Mouse (Mus musculus) brown adipose tissue, adult 24 weeks (tissue): ENCODE data around the gene Adrb1. TPM values are rescaled to one million over a fixed set of nuclear protein-coding genes. Genes with fewer than 3 reads are reported as not detected.

ENCODE experiments used
- H3K27ac ChIP-seq: fragments of 200-500 bp; replicated peaks from 2 replicates; pipeline ENCODE4 v1.5.1; 2012; ENCODE audit warnings: low read depth, mild to moderate bottlenecking, low read length
- H3K4me1 ChIP-seq: fragments of 200-500 bp; 2 replicates; pipeline ENCODE4 v1.6.1; 2012; ENCODE audit warnings: low read length, mixed read lengths; ENCODE audit not compliant: control insufficient read depth, insufficient read depth, insufficient read length
- H3K4me3 ChIP-seq: fragments of 200-500 bp; 2 replicates; pipeline ENCODE4 v1.5.1; 2012; ENCODE audit warnings: low read depth, mild to moderate bottlenecking, low read length, moderate library complexity; ENCODE audit not compliant: insufficient read depth
- polyA plus RNA-seq: library from polyadenylated mRNA; stranded (reverse); fragments of >200 nt; gene quantifications from 2 replicates; pipeline ENCODE4 v1.2.4, GENCODE M21; 2012; ENCODE audit not compliant: missing spikeins, insufficient read depth, insufficient read length

Gene Adrb1
- 21.8 and 23.9 TPM in 2 replicates for polyA plus RNA-seq

DNA sequence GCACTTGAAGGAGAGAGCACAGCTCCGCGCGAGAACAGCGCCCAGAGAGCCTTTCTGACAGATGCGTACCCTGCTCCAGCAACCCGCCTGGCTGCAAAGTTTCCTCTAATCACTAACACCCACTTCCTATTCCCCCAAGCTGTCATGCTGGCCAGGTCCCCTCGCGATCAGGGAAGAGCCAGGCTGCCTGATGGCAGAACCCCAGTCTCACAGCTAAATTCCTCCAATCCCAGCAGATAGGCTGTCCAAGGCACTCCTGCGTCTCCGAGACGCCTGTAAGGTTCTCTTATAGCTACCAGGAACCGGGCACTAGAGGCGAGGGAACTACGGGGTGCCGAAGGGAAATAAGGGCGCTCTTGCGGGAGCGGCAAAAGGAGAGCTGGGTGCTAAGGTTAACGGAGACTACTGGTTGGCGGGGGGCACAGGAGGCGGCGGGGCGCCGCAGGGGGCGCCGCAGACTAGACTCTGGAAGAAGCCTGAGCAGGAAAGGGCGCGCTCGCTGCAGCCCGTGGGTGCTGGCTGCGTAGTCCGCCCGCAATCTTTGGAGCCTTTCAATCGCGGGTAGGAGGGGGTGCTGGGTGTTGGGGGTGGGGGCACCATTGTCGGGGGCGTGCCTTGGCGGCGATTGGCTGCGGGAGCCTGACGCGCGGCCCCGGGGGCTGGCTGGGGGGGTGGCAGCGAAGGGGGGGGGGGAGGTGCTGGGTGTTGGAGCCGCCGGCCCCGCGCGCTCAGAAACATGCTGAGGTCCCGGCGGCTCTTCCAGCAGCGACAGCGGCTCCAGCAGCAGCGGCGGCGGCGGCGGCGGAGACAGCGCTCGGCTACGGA is at the start of gene Adrb1:
TSS of gene Adrb1 (plus strand) at position 813 of the 825 bp plus-strand sequence.
- Histone ChIP-seq H3K4me1 (peaks cover 6% of the 10 kb centered on the region), H3K4me3 (peak within 1 kb of the TSS; percentile 75), H3K27ac (peak within 1 kb of the TSS; percentile 99)

DNA sequence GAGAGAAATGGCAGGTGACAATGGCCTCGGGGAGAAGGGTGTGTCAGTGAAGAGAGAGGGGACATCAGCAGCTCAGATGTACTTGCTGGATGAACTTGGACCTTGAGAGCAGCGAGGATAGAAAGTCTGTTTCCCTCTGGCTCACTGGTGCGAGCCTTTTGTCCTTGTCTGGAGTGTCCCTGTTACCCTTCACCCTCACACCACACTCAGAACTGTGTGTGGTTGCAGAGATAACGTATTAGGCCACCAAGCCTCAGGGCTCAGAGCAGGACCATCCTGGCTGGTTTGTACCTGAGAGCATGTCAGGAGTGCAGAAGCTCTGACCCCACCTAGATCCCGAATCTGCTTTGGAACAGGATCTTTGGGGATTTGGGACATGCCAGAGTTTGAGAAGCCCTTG is 46.3 kb upstream of the Adrb1 start:
- peaks cover 19% of the 10 kb centered on the region for H3K4me1 ChIP-seq
- H3K4me3 ChIP-seq, result no peak overlapping the region
- H3K27ac ChIP-seq, result peak overlapping the region; percentile 96

- H3K4me1 ChIP-seq, result peaks cover 19% of the 10 kb centered on the region
- H3K4me3 ChIP-seq, result no peak overlapping the region
- peak overlapping the region; percentile 96 for H3K27ac ChIP-seq
Measured at GRCm38 (mm10) chr19:56676506-56676905, 45.5 kb upstream of the Adrb1 start.

DNA sequence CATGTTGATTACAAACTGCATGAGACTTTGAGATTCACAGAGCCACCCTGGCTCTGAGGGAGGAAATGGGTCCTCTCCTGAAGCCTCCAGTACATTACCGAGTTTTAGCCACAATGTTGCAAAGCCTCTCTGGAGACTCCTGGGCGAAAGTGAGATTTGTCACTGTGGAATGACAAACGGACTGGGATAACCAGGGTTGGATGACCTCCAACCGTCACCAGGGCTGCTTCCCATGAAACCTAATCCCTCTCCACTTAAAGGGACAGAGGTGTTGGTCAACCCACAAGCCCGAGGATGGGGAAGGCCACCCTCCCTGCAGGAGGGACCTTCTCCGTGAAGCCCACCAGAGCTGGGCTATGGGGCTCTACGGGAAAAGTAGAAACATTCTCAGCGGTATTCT is 44.4 kb upstream of the Adrb1 start:
- H3K4me3 ChIP-seq, result peak overlapping the region; percentile 47
- H3K4me1 ChIP-seq, result peaks cover 19% of the 10 kb centered on the region
- peak overlapping the region; percentile 99 for H3K27ac ChIP-seq

- peaks cover 19% of the 10 kb centered on the region for H3K4me1 ChIP-seq
- 0 out of 2 replicates have a peak overlapping the region, but pooled peaks have one; percentile 41 for H3K4me3 ChIP-seq
- H3K27ac ChIP-seq, result peak overlapping the region; percentile 99
Measured at GRCm38 (mm10) chr19:56678516-56678915, 43.5 kb upstream of the Adrb1 start.

DNA sequence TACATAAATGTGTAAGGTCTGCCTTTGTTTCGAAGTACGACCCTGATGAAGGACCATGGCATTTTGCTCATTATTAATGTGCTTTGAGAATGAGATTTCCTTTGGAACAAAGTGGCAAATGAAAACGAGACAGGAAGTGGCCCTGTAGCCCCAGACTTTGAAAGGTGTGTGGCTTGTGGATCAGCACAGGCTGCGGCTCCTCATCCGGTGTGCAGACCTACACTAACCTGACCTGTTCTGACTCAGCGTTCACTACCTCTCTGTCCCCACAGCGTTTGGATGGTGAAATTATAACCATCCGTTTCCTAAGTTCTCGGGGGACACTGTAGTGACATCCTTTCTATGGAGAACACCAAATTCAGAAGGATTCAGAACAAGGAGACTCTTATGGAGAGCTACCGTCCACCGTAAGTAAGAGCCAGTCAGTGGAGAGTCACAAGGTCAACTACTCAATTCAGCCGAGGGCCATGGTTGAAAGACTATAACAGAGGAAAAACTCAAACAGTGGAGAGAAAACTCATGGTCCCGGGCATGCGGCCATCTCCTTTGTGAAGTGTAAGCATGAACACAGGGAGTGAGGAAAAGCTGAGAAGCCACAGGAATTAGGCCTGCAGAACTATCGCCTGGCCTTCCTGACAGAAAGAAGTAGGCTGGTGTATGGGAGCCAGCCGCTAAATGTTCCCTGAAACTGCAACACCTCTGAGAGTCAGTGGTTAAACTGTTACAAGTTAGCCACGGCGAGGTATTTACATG is 42.6 kb upstream of the Adrb1 start:
- no peak overlapping the region for H3K4me3 ChIP-seq
- H3K27ac ChIP-seq, result peak overlapping the region; percentile 97
- H3K4me1 ChIP-seq, result peaks cover 19% of the 10 kb centered on the region

GRCm38 (mm10) chr19:56679992-56680391 is 42.0 kb upstream of the Adrb1 start:
- H3K27ac ChIP-seq, result peak overlapping the region; percentile 97
- H3K4me1 ChIP-seq, result peaks cover 19% of the 10 kb centered on the region
- H3K4me3 ChIP-seq, result no peak overlapping the region

DNA sequence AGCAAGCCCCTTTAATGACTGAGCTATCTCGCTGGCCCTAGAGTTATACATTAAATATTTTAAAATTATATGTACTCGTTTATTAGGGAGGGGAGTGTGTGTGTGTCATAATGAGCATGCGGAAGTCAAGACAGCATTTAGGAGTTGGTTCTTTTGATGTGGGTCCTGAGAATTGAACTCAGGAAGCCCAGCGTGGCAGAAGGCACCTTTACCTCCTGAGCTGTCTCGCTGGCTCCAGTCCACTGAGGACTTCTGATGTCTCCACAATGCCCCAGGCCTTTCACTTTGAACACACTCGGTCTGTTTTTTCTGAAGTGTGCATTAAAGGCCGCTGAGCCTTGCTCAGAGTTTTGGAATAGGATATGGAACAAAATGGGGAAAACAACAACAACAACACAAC is 39.7 kb upstream of the Adrb1 start:
- Histone ChIP-seq H3K4me1 (peaks cover 14% of the 10 kb centered on the region), H3K4me3 (no peak overlapping the region), H3K27ac (no peak overlapping the region)

DNA sequence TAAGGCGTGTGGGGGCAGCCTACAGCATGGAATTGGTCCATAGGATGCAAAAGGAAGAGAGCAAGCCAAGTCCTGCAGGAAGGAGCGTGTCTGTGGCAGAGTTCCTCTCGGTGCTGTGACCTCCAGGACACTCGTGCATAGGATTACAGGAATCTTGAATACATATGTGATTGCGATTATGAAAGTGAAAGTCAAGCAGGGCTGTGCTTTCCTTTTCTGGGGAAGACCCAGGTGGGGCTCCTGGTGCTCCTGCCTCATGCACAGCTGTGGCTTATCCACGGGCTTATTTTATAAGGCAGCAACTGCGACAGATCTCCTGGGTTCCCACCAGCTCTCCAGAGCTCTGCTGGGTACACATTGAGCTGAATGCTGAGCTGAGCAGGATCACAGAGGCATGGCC is 39.2 kb upstream of the Adrb1 start:
- peaks cover 14% of the 10 kb centered on the region for H3K4me1 ChIP-seq
- no peak overlapping the region for H3K4me3 ChIP-seq
- no peak overlapping the region for H3K27ac ChIP-seq

DNA sequence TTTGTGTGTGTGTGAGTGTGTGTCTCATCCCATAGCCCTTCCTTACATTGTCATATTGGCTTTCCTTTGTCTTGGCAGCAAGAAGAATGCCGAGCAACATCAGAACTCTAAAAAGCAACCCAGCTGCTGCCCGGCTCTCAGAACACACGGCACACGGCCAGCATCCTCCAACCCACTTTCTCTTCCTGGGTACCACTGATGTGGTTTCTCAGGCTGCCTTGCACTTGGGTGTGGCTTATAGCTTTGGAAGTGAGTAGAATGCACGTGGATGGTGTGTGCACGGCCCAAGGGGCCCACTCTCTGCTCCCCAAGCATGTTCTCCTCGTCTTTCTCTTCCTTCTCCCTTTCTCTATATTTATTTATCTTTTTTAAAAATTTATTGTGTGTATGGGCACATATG is 36.5 kb upstream of the Adrb1 start:
- Histone ChIP-seq H3K4me3 (no peak overlapping the region), H3K27ac (no peak overlapping the region), H3K4me1 (peaks cover 8% of the 10 kb centered on the region)

- Histone ChIP-seq H3K27ac (no peak overlapping the region), H3K4me1 (peaks cover 8% of the 10 kb centered on the region), H3K4me3 (no peak overlapping the region)
Measured at GRCm38 (mm10) chr19:56686218-56686617, 35.8 kb upstream of the Adrb1 start.

GRCm38 (mm10) chr19:56687026-56687635 is 34.9 kb upstream of the Adrb1 start:
- no peak overlapping the region for H3K4me3 ChIP-seq
- H3K27ac ChIP-seq, result no peak overlapping the region
- H3K4me1 ChIP-seq, result peaks cover 8% of the 10 kb centered on the region

DNA sequence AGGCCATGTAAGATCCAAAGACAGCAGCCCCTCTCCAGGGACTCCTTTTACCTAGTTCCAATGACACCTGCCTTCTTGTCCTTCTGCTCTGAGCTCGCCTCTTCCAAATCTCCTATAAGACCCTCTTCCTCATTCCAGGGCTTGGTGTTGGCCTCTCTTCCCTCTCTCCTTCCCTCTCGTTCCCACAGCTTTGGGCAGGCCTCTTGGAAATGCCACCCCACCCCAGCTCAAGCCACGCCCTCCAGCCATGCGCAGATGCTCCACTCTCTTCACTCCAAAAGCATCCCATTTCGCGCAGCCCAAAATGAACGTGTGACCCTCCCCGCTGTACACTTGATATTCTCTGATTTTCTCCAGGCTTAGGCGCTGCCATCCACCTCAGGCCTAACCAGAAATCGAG is 34.3 kb upstream of the Adrb1 start:
- no peak overlapping the region for H3K4me3 ChIP-seq

DNA sequence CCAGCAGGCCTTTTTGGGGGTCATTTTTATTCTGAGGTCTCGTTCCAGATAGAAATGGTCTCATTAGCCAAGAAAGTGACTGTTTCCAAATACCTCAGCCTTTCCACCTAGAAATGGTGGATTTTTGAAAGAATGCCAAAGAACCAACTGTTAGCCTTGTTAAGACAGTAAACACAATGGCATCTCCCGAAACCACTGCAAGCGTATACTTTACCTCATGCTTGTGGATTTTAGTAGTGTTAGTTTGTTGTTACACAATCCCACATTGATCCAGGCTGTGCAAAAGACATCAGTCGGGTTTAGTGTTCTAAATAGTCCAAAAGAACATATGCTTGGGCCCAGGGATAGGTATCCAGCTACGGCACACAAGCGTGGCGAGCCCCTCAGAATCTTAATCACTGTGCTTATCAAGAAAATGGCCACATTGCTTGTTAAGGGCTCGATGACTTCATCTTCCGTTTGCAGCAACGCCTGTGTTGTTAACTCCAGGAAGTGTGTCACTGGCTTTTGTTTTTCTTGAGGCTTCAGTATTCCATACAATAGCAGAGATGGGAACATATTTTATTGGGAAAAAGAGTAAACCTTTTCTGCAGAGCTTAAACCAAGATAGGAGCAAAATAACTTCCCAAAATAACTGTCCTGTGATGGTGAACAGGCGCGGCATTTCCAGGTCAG is 33.2 kb upstream of the Adrb1 start:
- H3K4me1 ChIP-seq, result peaks cover 12% of the 10 kb centered on the region
- no peak overlapping the region for H3K4me3 ChIP-seq
- no peak overlapping the region; the same call in 1 of the 2 replicates for H3K27ac ChIP-seq

More for the DNA sequence above, 34.3 kb upstream of the Adrb1 start:
- no peak overlapping the region for H3K27ac ChIP-seq
- peaks cover 8% of the 10 kb centered on the region for H3K4me1 ChIP-seq

- H3K4me3 ChIP-seq, result no peak overlapping the region
- H3K27ac ChIP-seq, result peak overlapping the region; percentile 27
- peaks cover 12% of the 10 kb centered on the region for H3K4me1 ChIP-seq
Measured at GRCm38 (mm10) chr19:56689493-56689892, 32.5 kb upstream of the Adrb1 start.
